Mouse (Mus musculus): ENCODE measurements around the gene Slc6a9.

The Slc6a9 gene

GRCm38 (mm10) chr4:117834457-117834844 is at the start of gene Slc6a9:
TSS of gene Slc6a9 (plus strand) at chr4:117834506.
- no peak for DNase-seq (ENCODE audit: low read depth, low spot score)

GRCm38 (mm10) chr4:117786963-117787362 is 47.3 kb upstream of the Slc6a9 start:
- DNase-seq (ENCODE audit: low read depth, low spot score): peak; percentile 87

GRCm38 (mm10) chr4:117788308-117788707 is 46.0 kb upstream of the Slc6a9 start:
- no peak for DNase-seq (ENCODE audit: low read depth, low spot score)

GRCm38 (mm10) chr4:117799904-117800303 is 34.4 kb upstream of the Slc6a9 start:
- DNase-seq (ENCODE audit: low read depth, low spot score): peak; percentile 52

- DNase-seq (ENCODE audit: low read depth, low spot score): no peak
Measured at GRCm38 (mm10) chr4:117806992-117807391, 27.3 kb upstream of the Slc6a9 start.

- DNase-seq (ENCODE audit: low read depth, low spot score): no peak
Measured at GRCm38 (mm10) chr4:117810933-117811332, 23.4 kb upstream of the Slc6a9 start.

- peak; percentile 47 for DNase-seq (ENCODE audit: low read depth, low spot score)
Measured at GRCm38 (mm10) chr4:117813591-117814192, 20.6 kb upstream of the Slc6a9 start.

- DNase-seq (ENCODE audit: low read depth, low spot score): no peak
Measured at GRCm38 (mm10) chr4:117814333-117814732, 20.0 kb upstream of the Slc6a9 start.

- no peak for DNase-seq (ENCODE audit: low read depth, low spot score)
Measured at GRCm38 (mm10) chr4:117816776-117817175, 17.5 kb upstream of the Slc6a9 start.

- DNase-seq (ENCODE audit: low read depth, low spot score): peak; percentile 44
Measured at GRCm38 (mm10) chr4:117818032-117818431, 16.3 kb upstream of the Slc6a9 start.

- no peak for DNase-seq (ENCODE audit: low read depth, low spot score)
Measured at GRCm38 (mm10) chr4:117828572-117829145, 5.6 kb upstream of the Slc6a9 start.

- DNase-seq (ENCODE audit: low read depth, low spot score): peak; percentile 78
Measured at GRCm38 (mm10) chr4:117829260-117830123, 4.8 kb upstream of the Slc6a9 start.

GRCm38 (mm10) chr4:117830124-117830551 is 4.2 kb upstream of the Slc6a9 start:
- DNase-seq (ENCODE audit: low read depth, low spot score): no peak

GRCm38 (mm10) chr4:117830801-117831200 is 3.5 kb upstream of the Slc6a9 start:
- DNase-seq (ENCODE audit: low read depth, low spot score): no peak

GRCm38 (mm10) chr4:117831499-117831898 is 2.8 kb upstream of the Slc6a9 start:
- no peak for DNase-seq (ENCODE audit: low read depth, low spot score)

GRCm38 (mm10) chr4:117831920-117832691 is 2.2 kb upstream of the Slc6a9 start:
- DNase-seq (ENCODE audit: low read depth, low spot score): no peak

GRCm38 (mm10) chr4:117834845-117835530 is 682 bp downstream of the Slc6a9 start:
- peak; percentile 91 for DNase-seq (ENCODE audit: low read depth, low spot score)

- DNase-seq (ENCODE audit: low read depth, low spot score): peak; percentile 62
Measured at GRCm38 (mm10) chr4:117835531-117836111, 1.3 kb downstream of the Slc6a9 start.

GRCm38 (mm10) chr4:117836204-117836767 is 2.0 kb downstream of the Slc6a9 start:
- DNase-seq (ENCODE audit: low read depth, low spot score): peak; percentile 94

GRCm38 (mm10) chr4:117837271-117837670 is 3.0 kb downstream of the Slc6a9 start:
- no peak for DNase-seq (ENCODE audit: low read depth, low spot score)
